Mouse (Mus musculus): ENCODE data around the gene Ntm. TPM values are rescaled to one million over a fixed set of nuclear protein-coding genes. Genes with fewer than 3 reads are reported as not detected.

Gene Ntm
- total RNA-seq, 2 experiments from 2014 or later: 13.4 to 15.8 TPM

- DNase-seq: no peak
Measured at GRCm38 (mm10) chr9:29406046-29406445, 556.9 kb downstream of the Ntm start.

- DNase-seq: no peak
Measured at GRCm38 (mm10) chr9:29400151-29400550, 562.8 kb downstream of the Ntm start.

- no peak for DNase-seq
Measured at GRCm38 (mm10) chr9:29396101-29396500, 566.8 kb downstream of the Ntm start.

GRCm38 (mm10) chr9:29393136-29393535, 569.8 kb downstream of the Ntm start:
- no peak for DNase-seq

- no peak for DNase-seq
Measured at GRCm38 (mm10) chr9:29390796-29391517, 572.0 kb downstream of the Ntm start.

- no peak for DNase-seq
Measured at GRCm38 (mm10) chr9:29389224-29389623, 573.7 kb downstream of the Ntm start.

GRCm38 (mm10) chr9:29387136-29387535, 575.8 kb downstream of the Ntm start:
- DNase-seq: no peak

GRCm38 (mm10) chr9:29377172-29378002, 585.6 kb downstream of the Ntm start:
- no peak for DNase-seq

- DNase-seq: no peak
Measured at GRCm38 (mm10) chr9:29371341-29371740, 591.6 kb downstream of the Ntm start.

GRCm38 (mm10) chr9:29369621-29370020, 593.3 kb downstream of the Ntm start:
- DNase-seq: no peak

- no peak for DNase-seq
Measured at GRCm38 (mm10) chr9:29368291-29368690, 594.6 kb downstream of the Ntm start.

GRCm38 (mm10) chr9:29357796-29358195, 605.1 kb downstream of the Ntm start:
- no peak for DNase-seq

- no peak for DNase-seq
Measured at GRCm38 (mm10) chr9:29342303-29342702, 620.6 kb downstream of the Ntm start.

- DNase-seq: no peak
Measured at GRCm38 (mm10) chr9:29341292-29341691, 621.6 kb downstream of the Ntm start.

GRCm38 (mm10) chr9:29335671-29336070, 627.3 kb downstream of the Ntm start:
- DNase-seq: no peak

- DNase-seq: peak; percentile 7
Measured at GRCm38 (mm10) chr9:29332296-29333090, 630.4 kb downstream of the Ntm start.

GRCm38 (mm10) chr9:29330486-29330885, 632.5 kb downstream of the Ntm start:
- no peak for DNase-seq

- no peak for DNase-seq
Measured at GRCm38 (mm10) chr9:29326283-29326682, 636.7 kb downstream of the Ntm start.

- peak; percentile 10 for DNase-seq
Measured at GRCm38 (mm10) chr9:29325137-29325536, 637.8 kb downstream of the Ntm start.

- no peak for DNase-seq
Measured at GRCm38 (mm10) chr9:29319197-29319596, 643.7 kb downstream of the Ntm start.

- DNase-seq: no peak
Measured at GRCm38 (mm10) chr9:29318676-29319162, 644.2 kb downstream of the Ntm start.

GRCm38 (mm10) chr9:29317623-29318022, 645.3 kb downstream of the Ntm start:
- DNase-seq: peak; percentile 4

- DNase-seq: no peak
Measured at GRCm38 (mm10) chr9:29315842-29316241, 647.1 kb downstream of the Ntm start.

Data from heart, postnatal 4 days (tissue).